In genomic region chr9:107872350-107873098, GRCm38 (mm10) we compare ENCODE assay signal across 8 mouse cellular contexts. TPM values are rescaled to one million over a fixed set of nuclear protein-coding genes. Genes with fewer than 3 reads are reported as not detected.
DNase-seq lines count a peak whose midpoint lies in the region; ATAC-seq and TF ChIP-seq lines count a peak whose summit lies in the region.

No protein-coding gene starts in this region.

- peak overlapping the region; percentile 91 for H3K9ac ChIP-seq in kidney, embryonic 14.5 days (ENCODE audit: low read depth, low read length)
- peak overlapping the region; percentile 98 for H3K9ac ChIP-seq in limb, embryonic 15.5 days

- no peaks in the 10 kb centered on the region for H3K9me3 ChIP-seq in kidney, embryonic 14.5 days (ENCODE audit: control insufficient read depth, low read length)
- H3K9me3 ChIP-seq in limb, embryonic 15.5 days = no peaks in the 10 kb centered on the region

- peak; percentile 96 for DNase-seq in A20 (ENCODE audit: low read depth, low spot score)
- peak; percentile 95 to 96 for DNase-seq in heart, adult 9 months (ENCODE audit: low spot score in 2 of 2)
- peak; percentile 83 to 87 for DNase-seq in monocyte, adult 2 months (ENCODE audit: low read depth in 1 of 2, low spot score in 2 of 2)
- DNase-seq in spleen, postnatal 36 days (ENCODE audit: low spot score in 2 of 2) = peak; percentile 95

- H3K27ac ChIP-seq in bone marrow macrophage, adult 2 months (ENCODE audit: insufficient read depth, low read depth, low read length) = peak overlapping the region; percentile 86
- peak overlapping the region; percentile 84 for H3K27ac ChIP-seq in embryonic fibroblast, embryonic 13.5 days (ENCODE audit: insufficient read depth, low read length)
- peak overlapping the region; percentile 91 for H3K27ac ChIP-seq in kidney, embryonic 14.5 days (ENCODE audit: low read depth, low read length)
- H3K27ac ChIP-seq in limb, embryonic 15.5 days = peak overlapping the region; percentile 97

- 0 out of 2 replicates have a peak, but pooled peaks cover 5% of the 10 kb centered on the region for H3K36me3 ChIP-seq in kidney, embryonic 14.5 days (ENCODE audit: control insufficient read depth, insufficient read depth, low read length)
- H3K36me3 ChIP-seq in limb, embryonic 15.5 days = peaks cover 5% of the 10 kb centered on the region; the same call in 1 of the 2 replicates

- H3K4me1 ChIP-seq in bone marrow macrophage, adult 2 months (ENCODE audit: control insufficient read depth, insufficient read depth, low read length) = peaks cover 16% of the 10 kb centered on the region
- H3K4me1 ChIP-seq in embryonic fibroblast, embryonic 13.5 days (ENCODE audit: control insufficient read depth, insufficient read depth, low read length) = peaks cover 3% of the 10 kb centered on the region; the same call in 1 of the 2 replicates
- H3K4me1 ChIP-seq in kidney, embryonic 14.5 days (ENCODE audit: control insufficient read depth, insufficient read depth, low read length) = peaks cover 10% of the 10 kb centered on the region
- peaks cover 17% of the 10 kb centered on the region for H3K4me1 ChIP-seq in limb, embryonic 15.5 days

- peak overlapping the region; percentile 72 for H3K4me2 ChIP-seq in kidney, embryonic 14.5 days (replicated peaks; ENCODE audit: low read depth, low read length)
- H3K4me2 ChIP-seq in limb, embryonic 15.5 days = peak overlapping the region; percentile 71

- no peak; the same call in none of the 2 replicates for TF ChIP-seq POLR2A in bone marrow macrophage, adult 2 months (IDR thresholded peaks at IDR 0.05; ENCODE audit: borderline replicate concordance, low read depth, low read length)
- peak; percentile 83 for TF ChIP-seq POLR2A in embryonic fibroblast, embryonic 13.5 days (IDR thresholded peaks at IDR 0.05; ENCODE audit: low read depth, low read length)

- peak; percentile 99 for ATAC-seq in kidney, embryonic 14.5 days (ENCODE audit: low FRiP score, low TSS enrichment)
- peak; percentile 99 for ATAC-seq in limb, embryonic 15.5 days (ENCODE audit: insufficient number of reproducible peaks, low FRiP score, low TSS enrichment, low read depth)

- peak overlapping the region; percentile 99 for H3K4me3 ChIP-seq in bone marrow macrophage, adult 2 months (ENCODE audit: insufficient read depth, low read length)
- H3K4me3 ChIP-seq in embryonic fibroblast, embryonic 13.5 days (ENCODE audit: insufficient read depth, low read length) = peak overlapping the region; percentile 100
- H3K4me3 ChIP-seq in kidney, embryonic 14.5 days (ENCODE audit: low read length) = peak overlapping the region; percentile 93
- peak overlapping the region; percentile 98 for H3K4me3 ChIP-seq in limb, embryonic 15.5 days

- H3K27me3 ChIP-seq in kidney, embryonic 14.5 days (ENCODE audit: control insufficient read depth, insufficient read depth, low read length) = no peaks in the 10 kb centered on the region
- no peaks in the 10 kb centered on the region for H3K27me3 ChIP-seq in limb, embryonic 15.5 days

- WGBS in kidney, embryonic 14.5 days = under 1% methylated on average over 77 of the region's 80 CpGs
- under 1% methylated on average over 72 of the region's 80 CpGs for WGBS in limb, embryonic 15.5 days

- TF ChIP-seq CTCF in bone marrow macrophage, adult 2 months (IDR thresholded peaks at IDR 0.05; ENCODE audit: low read depth, low read length) = no peak
- TF ChIP-seq CTCF in embryonic fibroblast, embryonic 13.5 days (IDR thresholded peaks at IDR 0.05; ENCODE audit: borderline replicate concordance, insufficient read depth, low read length) = no peak

RNA-seq across cellular contexts. Expression of gene Rbm6, which starts 0.5 kb away (rescaled TPM):
- 73.5 and 87.0 TPM in 2 replicates for polyA plus RNA-seq in bone marrow macrophage, adult 2 months (2012; ENCODE audit: insufficient read depth, insufficient read length, missing spikeins)
- polyA plus RNA-seq in embryonic fibroblast, embryonic 13.5 days (2011; ENCODE audit: insufficient read length, low read depth, missing spikeins) = 83.3 and 87.1 TPM in 2 replicates
- 55.9 and 75.1 TPM in 2 replicates for polyA plus RNA-seq in kidney, embryonic 14.5 days (2014; fragmentation: Nextera tagmentation; extraction: Ambion mirVana)
- polyA plus RNA-seq in limb, embryonic 15.5 days (2015; fragmentation: Nextera tagmentation; extraction: Ambion mirVana) = 71.7 and 72.2 TPM in 2 replicates

RNA-seq across cellular contexts. Expression of gene Mon1a, which starts 15.4 kb away (rescaled TPM):
- 11.4 and 15.3 TPM in 2 replicates for polyA plus RNA-seq in bone marrow macrophage, adult 2 months (2012; ENCODE audit: insufficient read depth, insufficient read length, missing spikeins)
- 6.4 and 8.7 TPM in 2 replicates for polyA plus RNA-seq in embryonic fibroblast, embryonic 13.5 days (2011; ENCODE audit: insufficient read length, low read depth, missing spikeins)
- polyA plus RNA-seq in kidney, embryonic 14.5 days (2014; fragmentation: Nextera tagmentation; extraction: Ambion mirVana) = 9.9 and 11.5 TPM in 2 replicates
- 15.9 and 16.9 TPM in 2 replicates for polyA plus RNA-seq in limb, embryonic 15.5 days (2015; fragmentation: Nextera tagmentation; extraction: Ambion mirVana)

RNA-seq across cellular contexts. Expression of gene Mst1r, which starts 34.1 kb away (rescaled TPM):
- not detected in 2 replicates for polyA plus RNA-seq in bone marrow macrophage, adult 2 months (2012; ENCODE audit: insufficient read depth, insufficient read length, missing spikeins)
- 0.61 and 1.6 TPM in 2 replicates for polyA plus RNA-seq in embryonic fibroblast, embryonic 13.5 days (2011; ENCODE audit: insufficient read length, low read depth, missing spikeins)
- 0.39 and 0.80 TPM in 2 replicates for polyA plus RNA-seq in kidney, embryonic 14.5 days (2014; fragmentation: Nextera tagmentation; extraction: Ambion mirVana)
- 7.0 and 10.3 TPM in 2 replicates for polyA plus RNA-seq in limb, embryonic 15.5 days (2015; fragmentation: Nextera tagmentation; extraction: Ambion mirVana)

RNA-seq across cellular contexts. Expression of gene Actl11, which starts 55.7 kb away (rescaled TPM):
- polyA plus RNA-seq in bone marrow macrophage, adult 2 months (2012; ENCODE audit: insufficient read depth, insufficient read length, missing spikeins) = not detected in 2 replicates
- not detected in 2 replicates for polyA plus RNA-seq in embryonic fibroblast, embryonic 13.5 days (2011; ENCODE audit: insufficient read length, low read depth, missing spikeins)
- not detected in 2 replicates for polyA plus RNA-seq in kidney, embryonic 14.5 days (2014; fragmentation: Nextera tagmentation; extraction: Ambion mirVana)
- polyA plus RNA-seq in limb, embryonic 15.5 days (2015; fragmentation: Nextera tagmentation; extraction: Ambion mirVana) = not detected in 2 replicates

Comparison
In these comparisons a context has a peak if more than half of its experiments do, and no peak if none do; other contexts are left out.
1. Peak in every context shown above with its lines: DNase-seq, ATAC-seq, H3K4me3 ChIP-seq and H3K27ac ChIP-seq.